Mouse (Mus musculus) monocyte, adult 5-6 weeks (primary cell): ENCODE results near the gene Gm5460. TPM values are rescaled to one million over a fixed set of nuclear protein-coding genes. Genes with fewer than 3 reads are reported as not detected.

Experiments used
- ATAC-seq: fragments of 153-309, 156-312 bp; replicated peaks from 2 replicates; pipeline ENCODE4 v1.8.0; 2017; ENCODE audit warnings: mild to moderate bottlenecking; ENCODE audit not compliant: low TSS enrichment, insufficient number of reproducible peaks, severe bottlenecking, poor library complexity, low FRiP score
- total RNA-seq: library from RNA; stranded (forward); fragments of 200-1000, 200-491, 200-594 nt; gene quantifications from 3 replicates; pipeline ENCODE4 v1.2.3, GENCODE M21; 2017

Gm5460 gene
- not detected in 3 replicates for total RNA-seq

GRCm38 (mm10) chr14:34016381-34016780 lies at the start of gene Gm5460:
Gene Gm5460, plus strand, starts transcription at chr14:34016758.
- no peak for ATAC-seq

- ATAC-seq, result no peak
Observed at GRCm38 (mm10) chr14:33972679-33973078, 43.9 kb upstream of the Gm5460 start.

- no peak for ATAC-seq
Observed at GRCm38 (mm10) chr14:33974752-33975151, 41.8 kb upstream of the Gm5460 start.

DNA sequence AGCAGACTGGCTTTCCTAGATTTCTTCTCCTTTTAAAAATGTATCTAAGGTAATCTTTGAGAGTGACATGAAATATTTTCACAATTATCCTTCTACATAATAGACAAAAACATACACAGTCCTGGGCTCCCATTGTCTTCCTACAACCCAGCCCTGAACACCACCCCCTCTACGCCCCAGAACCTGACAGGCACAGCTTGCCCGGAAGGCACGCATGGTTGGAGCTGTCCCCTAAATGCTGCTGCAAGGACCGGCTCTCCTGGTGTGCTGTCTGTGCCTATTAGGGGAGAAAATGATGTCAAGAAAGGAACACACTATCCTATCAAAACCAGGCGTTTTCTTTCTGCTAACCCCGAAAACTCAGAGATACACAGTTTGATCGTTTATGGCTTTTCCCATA lies 38.8 kb upstream of the Gm5460 start:
- no peak for ATAC-seq

- no peak for ATAC-seq
Observed at GRCm38 (mm10) chr14:33978604-33979059, 37.9 kb upstream of the Gm5460 start, which contains the start of gene Zfp488. Gene Zfp488, minus strand, starts transcription at chr14:33978764.

- ATAC-seq, result no peak
Observed at GRCm38 (mm10) chr14:33989201-33989600, 27.4 kb upstream of the Gm5460 start.

- no peak for ATAC-seq
Observed at GRCm38 (mm10) chr14:33991971-33992370, 24.6 kb upstream of the Gm5460 start.

DNA sequence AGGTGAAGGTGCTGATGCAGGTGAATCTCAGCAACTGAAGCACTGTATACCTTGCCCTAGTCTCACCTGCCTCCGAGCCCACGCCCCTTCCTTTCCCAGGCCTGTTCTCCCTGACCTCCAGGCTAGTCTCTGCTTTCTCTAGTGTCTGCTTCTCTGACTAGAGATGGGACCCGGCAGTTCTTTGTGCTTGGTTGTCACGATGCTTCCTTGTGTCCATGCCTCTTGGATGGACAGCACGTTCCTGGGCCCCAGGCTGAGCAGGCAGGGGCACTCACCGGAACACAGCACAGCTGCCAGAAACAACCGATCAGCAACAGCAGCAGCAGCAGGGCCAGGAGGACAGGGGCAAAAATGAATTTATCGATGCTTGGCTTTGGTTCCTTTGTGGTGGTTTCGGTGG lies 23.5 kb upstream of the Gm5460 start:
- ATAC-seq, result no peak

DNA sequence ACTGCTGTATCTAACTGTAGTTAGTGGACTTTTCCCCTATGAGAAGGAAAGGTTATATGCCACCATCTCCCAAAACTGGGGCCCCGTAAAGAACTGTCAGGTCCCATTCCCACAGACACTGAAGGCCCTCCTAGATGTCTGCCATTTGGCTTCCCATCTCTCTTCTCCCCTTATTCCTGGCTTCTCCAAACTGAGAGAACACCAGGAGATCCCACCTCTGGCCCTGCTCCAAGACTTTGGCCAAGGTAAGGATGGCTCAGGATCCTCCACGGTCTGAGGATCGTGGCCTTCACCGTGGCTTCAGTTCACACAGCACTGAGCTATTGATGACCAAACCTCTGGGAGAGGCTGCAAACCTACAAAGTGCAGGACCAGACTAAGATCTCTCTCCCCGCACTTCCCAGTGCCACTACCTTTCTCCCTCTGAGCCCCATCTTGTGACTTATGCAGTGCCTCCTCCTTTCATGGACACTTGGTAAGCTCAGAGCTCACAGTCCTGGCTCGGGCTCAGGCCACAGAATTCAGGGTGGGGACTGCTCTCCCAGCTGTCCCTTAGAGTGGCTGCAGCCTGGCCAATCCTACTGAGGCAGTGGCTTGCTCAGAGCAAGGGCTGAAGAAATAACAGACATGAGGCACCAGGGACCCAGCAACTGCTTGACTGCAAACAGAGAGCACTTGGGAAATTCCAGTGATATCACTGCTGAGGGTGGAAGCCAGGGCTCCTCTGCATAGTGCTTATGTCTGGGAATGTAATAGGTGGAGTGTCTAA lies 22.9 kb upstream of the Gm5460 start:
- ATAC-seq, result no peak

GRCm38 (mm10) chr14:33997427-33997826 lies 19.1 kb upstream of the Gm5460 start:
- ATAC-seq, result no peak

DNA sequence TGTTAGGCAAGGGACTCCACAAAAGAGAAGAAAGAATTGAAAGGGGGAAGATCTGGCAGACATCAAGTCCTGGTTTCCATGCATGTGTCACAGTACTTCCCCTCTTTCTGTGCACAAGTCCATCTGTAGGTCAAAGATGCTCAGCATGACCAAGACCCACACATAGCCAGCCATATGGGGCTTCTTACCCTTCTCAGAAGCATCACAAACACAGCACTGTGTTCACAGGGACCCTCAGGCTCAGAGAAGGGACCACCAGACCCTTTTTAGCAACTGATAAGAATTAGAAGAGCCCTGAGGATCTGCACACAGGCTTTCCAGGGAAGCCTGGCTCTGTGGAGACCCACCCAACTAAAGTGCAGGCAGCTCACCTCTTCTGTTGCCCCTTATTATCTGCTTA lies 16.5 kb upstream of the Gm5460 start:
- no peak for ATAC-seq

DNA sequence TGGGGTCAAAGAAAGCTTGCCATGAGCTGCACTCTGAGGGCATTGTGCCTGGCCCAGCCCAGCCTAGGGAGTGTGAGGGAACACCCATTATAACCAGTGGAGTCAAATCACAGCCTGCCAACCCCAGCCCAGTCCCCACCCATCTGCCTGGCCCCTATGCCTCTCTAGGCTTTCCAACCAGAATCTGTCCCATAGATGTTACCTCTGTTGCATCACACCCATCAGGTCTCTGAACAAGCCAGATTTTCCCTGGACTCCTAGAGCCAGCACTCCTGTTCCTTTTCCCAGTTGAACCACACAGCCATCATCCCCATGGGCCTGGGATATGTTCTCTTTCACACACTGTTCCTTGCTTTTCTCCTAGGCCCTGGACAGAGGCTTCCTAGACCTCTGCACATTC lies 15.1 kb upstream of the Gm5460 start:
- ATAC-seq, result no peak

GRCm38 (mm10) chr14:34002358-34002757 lies 14.2 kb upstream of the Gm5460 start:
- ATAC-seq, result no peak

DNA sequence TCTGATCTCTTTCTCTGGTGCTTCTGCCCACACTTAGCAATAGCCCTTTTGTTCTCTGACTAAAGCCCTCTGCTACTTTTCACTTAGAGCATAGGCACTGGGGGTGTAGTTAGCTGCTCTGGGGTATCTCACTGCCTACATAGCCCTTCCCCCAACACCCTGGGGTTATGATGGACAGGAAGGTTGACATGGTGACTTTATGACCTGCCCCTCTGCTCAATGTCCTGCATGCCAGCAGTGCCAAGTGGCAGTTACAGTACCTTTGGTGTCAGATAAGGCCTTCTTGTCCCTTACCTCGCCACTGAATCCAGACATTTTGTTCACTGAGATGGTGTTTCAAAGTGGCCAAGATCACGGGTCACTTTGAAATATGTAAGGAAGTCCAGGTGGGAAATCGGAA lies 1.5 kb upstream of the Gm5460 start, which contains the start of gene Gm30083:
Gene Gm30083 (minus strand): TSS at position 120 of the 400 bp plus-strand sequence.
- no peak for ATAC-seq

- no peak for ATAC-seq
Observed at GRCm38 (mm10) chr14:34016938-34017337, 380 bp downstream of the Gm5460 start.

DNA sequence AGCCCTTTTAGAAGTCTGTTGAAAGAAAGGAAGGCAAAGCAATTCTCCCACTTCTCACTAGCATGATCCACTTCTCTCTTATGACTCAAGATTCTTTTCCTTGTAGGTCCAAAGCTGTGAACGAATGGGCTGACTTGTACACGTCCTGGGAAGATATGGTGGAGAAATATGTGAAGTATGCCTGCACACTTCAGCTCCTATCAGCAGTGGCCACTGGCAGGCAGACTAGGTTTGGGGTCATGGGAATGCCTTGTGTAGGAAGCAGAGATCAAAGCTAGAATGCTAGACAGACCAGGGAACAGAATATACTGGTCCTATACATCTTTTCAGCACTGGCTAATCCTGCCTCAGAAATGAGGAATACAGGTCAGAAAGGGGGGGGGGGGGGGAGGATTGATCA lies 10.2 kb downstream of the Gm5460 start:
- ATAC-seq, result no peak

- ATAC-seq, result no peak
Observed at GRCm38 (mm10) chr14:34033841-34034610, 17.5 kb downstream of the Gm5460 start.

GRCm38 (mm10) chr14:34041241-34041640 lies 24.7 kb downstream of the Gm5460 start:
- no peak for ATAC-seq

DNA sequence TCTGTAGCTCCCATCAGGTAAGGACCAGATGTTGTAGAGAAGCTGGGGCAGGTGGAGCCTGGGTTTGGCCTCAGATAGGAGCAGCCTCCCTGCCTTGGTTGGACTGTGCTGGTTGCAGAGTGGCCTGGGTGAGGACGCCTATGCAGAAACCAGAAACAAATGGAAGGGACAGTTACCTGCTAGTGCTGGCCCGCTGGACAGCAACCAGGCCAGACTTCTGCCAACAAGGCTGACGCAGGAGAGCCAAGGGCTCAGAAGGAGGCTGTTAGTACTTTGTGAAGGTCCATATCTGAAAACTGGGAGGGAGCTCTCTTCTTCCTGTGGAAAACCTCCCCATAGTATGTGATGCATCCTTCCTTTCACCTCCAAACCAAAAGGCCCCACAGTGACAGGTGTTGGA lies 26.8 kb downstream of the Gm5460 start:
- no peak for ATAC-seq
